Mouse (Mus musculus): ENCODE results near the gene Kcnj6.

The Kcnj6 gene

DNA sequence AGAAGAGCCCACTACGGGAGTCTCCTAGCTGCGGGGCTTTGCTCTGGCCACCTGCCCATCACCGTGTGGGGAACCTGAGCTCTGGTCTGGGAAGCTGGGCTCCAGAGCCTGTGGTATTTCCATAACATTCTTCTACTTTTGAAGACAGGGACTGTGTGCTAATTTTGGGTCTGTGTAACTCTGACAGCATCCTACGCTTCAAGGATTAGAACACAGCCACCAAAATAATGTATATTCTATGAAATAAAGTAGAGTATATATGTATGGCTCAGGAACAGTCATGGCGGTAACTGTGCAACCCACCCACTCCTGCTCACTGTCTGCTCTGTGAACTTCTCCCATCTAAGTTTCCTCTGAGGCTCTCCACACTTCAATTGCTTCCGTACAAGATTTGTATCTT is 229.9 kb downstream of the Kcnj6 start:
- DNase-seq (ENCODE audit: low spot score), result no peak

GRCm38 (mm10) chr16:94765129-94765528 is 232.4 kb downstream of the Kcnj6 start:
- no peak for DNase-seq (ENCODE audit: low spot score)

GRCm38 (mm10) chr16:94760732-94761131 is 236.8 kb downstream of the Kcnj6 start:
- DNase-seq (ENCODE audit: low spot score), result no peak

DNA sequence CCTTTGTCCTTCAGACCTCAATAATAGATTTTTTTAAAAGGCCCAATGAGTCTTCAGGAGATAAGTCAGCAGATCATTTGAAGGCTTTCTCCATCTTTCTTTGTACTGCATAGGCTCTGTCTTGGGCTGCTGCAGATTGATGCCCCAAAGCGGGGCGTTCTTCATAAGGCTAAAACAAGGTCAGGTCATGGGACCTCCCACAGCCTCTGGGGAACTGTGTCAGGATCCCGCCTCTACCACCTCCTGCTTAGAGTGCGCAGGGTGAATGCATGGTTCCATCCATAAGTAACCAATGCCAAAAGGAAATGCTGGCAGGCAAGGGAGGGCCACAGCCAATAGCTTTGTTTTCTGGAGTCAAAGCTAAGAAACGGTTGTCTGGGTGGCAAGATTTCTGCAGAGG is 237.7 kb downstream of the Kcnj6 start:
- no peak for DNase-seq (ENCODE audit: low spot score)

DNA sequence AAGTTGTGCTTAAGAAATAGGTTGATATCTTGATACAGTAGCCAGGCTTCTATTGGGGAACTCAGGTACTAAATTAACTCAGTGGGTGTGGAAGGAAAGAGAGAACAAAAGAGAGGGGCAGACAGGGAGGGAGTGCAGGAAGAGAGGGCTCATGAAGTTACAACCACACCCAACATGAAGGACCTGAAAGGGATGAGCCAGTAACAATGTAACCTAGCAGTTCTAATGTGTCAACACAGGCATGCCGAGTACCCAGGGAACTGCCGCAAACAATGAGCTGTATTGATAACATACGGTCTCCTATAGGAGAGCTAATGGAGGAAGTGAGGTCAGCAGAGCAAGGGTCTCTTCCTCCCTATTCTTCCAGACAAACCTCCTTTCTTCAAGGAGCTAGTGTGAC is 238.9 kb downstream of the Kcnj6 start:
- DNase-seq (ENCODE audit: low spot score), result no peak

DNA sequence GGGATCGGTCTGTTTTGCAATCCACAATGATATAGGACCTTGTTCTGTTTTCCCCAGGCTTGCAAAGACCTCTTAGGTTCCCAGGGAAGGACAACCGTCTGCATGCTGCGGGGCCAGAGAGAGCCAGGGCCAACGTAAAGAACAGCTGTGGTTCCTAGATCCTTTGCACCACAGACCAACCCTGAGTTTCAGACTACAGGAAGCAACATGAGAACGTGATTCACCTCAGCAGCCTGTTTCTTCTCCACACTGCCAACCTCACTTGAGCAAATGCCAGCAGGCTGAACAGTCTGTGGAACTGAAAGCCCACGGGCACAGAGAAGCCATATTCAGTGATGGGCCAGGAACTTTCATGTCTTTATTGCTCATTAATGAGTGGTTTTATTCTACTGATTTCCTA is 241.1 kb downstream of the Kcnj6 start:
- DNase-seq (ENCODE audit: low spot score), result no peak

- DNase-seq (ENCODE audit: low spot score), result no peak
These were observed 244.0 kb downstream of the Kcnj6 start for GRCm38 (mm10) chr16:94753453-94753852.

GRCm38 (mm10) chr16:94752781-94753180 is 244.7 kb downstream of the Kcnj6 start:
- DNase-seq (ENCODE audit: low spot score), result no peak

DNA sequence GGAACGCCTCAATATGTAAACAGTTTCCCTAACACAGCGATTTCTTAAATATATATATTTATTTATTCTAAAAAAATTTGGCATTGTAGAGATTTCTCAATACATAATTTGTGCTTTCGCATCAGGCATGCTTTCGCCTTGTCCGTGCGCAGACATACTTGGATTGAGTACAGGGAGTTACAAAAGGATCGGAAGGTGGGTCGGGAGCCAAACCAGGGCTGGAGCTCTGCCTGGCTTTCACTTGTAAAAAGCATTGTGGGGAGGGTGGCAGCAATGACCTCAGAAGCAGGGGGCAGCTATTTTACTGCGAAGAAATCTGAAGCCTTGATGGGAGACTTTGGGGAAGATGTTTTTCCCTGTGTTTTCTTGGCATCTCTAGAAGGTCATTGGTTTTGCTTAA is 252.5 kb downstream of the Kcnj6 start:
- no peak for DNase-seq (ENCODE audit: low spot score)

DNA sequence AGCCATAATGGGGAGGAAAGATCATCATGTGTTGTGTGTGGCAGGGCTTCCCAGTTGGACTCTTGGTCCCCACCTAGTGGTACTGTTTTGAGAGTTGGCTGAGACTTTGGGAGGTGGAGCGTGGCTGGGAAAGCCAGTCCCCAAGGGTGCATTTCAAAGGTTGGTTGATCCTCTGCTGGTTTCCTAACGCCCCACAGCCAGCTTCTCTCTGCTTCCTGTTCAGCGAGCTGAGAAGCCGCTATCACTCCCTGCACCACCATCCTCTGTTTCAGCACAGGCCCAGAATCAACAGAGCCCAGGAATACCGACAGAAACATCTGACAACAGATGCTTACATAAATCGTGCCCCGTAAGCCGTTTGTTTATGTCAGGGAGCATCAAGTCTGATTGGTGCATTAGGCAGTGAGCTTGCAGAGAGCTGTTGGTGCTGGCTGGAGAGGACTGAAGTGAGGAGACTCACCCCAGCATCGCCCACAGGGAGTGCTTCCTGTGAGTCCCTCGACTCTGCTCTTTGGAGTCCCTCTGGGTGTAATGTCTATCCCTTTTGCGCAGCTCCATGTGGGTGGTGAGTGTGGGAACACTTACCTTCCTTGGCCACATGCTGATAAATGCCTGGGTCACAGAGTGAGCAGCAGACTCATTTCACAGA is 253.5 kb downstream of the Kcnj6 start:
- DNase-seq (ENCODE audit: low spot score), result no peak

GRCm38 (mm10) chr16:94737359-94737687 is 260.2 kb downstream of the Kcnj6 start:
- DNase-seq (ENCODE audit: low spot score), result no peak

DNA sequence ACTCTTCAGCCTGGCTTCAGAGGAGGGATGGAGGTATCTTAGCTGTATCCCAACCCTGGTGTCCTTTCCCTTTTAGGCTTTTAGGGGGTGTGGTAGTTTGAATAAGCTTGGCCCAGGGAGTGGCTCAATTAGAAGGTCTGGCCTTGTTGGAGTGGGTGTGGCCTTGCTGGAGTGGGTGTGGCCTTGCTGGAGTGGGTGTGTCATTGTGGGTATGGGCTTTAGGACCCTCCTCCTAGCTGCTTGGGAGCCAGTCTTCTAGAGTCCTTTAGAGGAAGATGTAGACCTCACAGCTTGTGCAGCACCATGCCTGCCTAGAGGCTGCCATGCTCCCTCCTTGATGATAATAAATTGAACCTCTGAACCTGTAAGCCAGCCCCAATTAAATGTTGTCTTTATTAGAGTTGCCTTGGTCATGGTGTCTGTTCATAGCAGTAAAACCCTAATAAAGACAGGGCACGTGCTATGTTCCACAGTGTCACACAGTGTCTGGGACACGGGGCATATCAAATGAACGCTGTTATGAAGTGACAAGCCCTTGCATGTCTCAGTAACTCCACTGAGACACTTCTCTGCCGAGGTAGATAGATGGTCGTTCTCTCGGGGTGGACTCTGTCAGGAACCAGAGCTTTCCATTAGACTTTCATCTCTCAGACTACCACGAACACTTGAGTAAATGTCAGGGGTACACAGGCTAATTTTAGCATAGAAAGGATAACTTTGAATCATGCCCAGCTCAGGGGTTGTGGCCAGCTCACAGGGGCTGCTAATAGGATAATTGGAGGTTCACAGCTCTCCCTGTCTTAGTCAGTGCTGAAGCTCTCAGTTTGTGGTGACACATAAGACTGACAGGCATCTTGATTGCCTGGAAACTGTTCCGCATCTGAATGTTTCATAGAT is 260.8 kb downstream of the Kcnj6 start:
- no peak for DNase-seq (ENCODE audit: low spot score)

DNA sequence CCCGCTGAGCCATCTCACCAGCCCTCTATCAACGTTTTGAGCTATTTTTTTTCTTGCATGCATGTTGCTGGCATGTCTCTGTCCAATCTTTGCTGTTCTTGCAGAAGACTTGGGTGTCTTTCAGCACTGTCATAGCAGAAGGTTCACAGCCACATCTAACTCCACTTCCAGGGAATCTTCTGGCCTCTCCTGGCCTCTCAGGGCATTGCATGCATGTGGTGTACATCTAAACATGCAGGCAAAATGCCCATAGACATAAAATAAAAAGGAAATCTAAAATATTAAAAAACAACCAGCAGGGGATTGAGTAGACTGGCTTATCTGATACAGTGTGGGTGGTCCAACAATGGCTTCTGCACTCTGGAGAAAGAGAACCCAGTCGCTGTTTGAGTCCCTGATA is 262.0 kb downstream of the Kcnj6 start:
- no peak for DNase-seq (ENCODE audit: low spot score)

DNA sequence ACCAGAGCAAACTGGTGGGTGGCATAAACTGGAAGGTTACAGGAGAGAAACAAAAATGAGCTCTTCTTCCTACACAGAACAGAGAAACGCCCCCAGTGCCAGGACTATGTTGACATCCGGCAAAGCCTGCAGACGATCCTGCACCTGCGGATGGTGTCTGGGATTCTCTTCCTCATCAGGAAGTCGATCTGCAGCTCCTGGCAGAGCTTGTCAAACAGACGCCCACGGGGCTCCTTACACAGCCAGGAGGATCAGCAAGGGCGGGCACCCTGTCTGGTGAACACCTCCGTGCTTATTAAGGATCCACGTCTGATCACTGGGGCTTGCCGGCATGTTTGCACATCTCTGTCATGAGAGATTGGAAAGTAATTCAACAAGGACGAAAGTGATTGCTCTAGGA is 266.5 kb downstream of the Kcnj6 start:
- no peak for DNase-seq (ENCODE audit: low spot score)

- DNase-seq (ENCODE audit: low spot score), result no peak
These were observed 268.3 kb downstream of the Kcnj6 start for GRCm38 (mm10) chr16:94729236-94729635.

- no peak for DNase-seq (ENCODE audit: low spot score)
These were observed 272.7 kb downstream of the Kcnj6 start for GRCm38 (mm10) chr16:94724747-94725211.

DNA sequence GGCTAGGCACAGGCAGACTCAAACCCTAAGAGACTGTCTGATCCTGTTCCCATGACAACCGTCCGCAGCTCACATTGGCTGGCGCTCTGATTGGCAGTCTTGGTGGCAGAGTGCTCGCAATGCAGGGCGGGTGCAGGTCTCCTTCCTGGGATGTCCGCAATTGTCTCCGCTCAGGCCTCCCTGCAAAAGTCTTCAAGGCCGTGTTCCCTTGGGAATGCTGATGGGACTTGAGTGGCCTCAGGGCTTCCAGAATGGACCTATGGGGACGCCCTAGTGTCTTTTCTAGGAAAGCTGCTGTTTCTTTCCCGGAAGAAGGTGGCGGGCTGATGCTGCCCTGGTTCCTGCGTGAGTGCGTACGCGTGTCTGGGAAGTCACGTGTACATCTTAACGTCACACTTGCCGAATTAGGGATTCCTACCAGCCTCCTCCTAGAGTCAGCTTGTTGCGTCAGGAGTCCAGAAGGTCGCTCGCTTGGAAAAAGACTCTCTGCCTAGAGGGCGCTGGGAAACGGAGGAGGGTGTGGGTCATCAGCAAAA is 273.4 kb downstream of the Kcnj6 start:
- DNase-seq (ENCODE audit: low spot score), result no peak

DNA sequence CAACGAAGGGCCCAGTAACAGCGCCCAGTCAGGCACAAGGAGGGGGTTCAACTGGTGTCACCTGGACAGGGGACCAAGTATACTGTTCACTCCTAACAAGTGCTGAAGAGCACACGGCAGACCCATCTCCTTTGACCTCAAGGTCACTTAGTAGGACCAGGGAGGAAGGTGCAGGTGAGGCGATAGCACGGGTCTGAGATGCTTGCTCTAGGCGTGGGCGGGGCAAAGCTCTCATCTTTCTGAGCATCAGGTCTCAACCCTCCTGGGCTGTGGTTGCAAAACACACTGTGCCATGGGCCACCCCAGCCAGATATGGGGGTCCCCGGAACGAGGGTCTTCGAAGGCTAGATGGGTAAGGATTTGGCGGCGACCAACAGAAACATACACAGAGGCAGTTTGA is 274.6 kb downstream of the Kcnj6 start:
- DNase-seq (ENCODE audit: low spot score), result no peak

DNA sequence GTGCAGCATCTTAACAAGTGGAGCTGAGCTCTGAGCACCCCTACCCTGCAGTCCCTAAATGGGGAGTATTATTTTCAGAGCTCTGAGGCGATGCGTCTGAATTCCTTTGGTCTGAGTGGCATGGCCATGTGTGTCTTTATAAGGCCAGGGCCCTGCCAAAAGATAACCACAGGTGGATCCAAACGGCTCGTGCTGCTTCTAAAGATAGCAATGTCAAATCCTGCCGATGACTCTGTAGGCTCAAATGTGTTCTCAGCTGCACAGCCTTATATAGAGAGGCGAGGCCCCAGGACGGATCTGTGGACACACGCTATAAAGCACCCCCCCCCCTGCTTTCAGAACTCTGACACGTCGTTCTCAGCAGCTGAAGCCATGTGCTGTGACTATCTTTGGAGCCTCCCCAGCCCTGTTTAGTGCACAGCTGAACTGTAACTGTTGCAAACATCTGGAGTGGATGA is 275.9 kb downstream of the Kcnj6 start:
- no peak for DNase-seq (ENCODE audit: low spot score)

- no peak for DNase-seq (ENCODE audit: low spot score)
These were observed 276.9 kb downstream of the Kcnj6 start for GRCm38 (mm10) chr16:94720476-94721153.

GRCm38 (mm10) chr16:94719488-94719887 is 278.0 kb downstream of the Kcnj6 start:
- no peak for DNase-seq (ENCODE audit: low spot score)

GRCm38 (mm10) chr16:94718919-94719318 is 278.6 kb downstream of the Kcnj6 start:
- no peak for DNase-seq (ENCODE audit: low spot score)

DNA sequence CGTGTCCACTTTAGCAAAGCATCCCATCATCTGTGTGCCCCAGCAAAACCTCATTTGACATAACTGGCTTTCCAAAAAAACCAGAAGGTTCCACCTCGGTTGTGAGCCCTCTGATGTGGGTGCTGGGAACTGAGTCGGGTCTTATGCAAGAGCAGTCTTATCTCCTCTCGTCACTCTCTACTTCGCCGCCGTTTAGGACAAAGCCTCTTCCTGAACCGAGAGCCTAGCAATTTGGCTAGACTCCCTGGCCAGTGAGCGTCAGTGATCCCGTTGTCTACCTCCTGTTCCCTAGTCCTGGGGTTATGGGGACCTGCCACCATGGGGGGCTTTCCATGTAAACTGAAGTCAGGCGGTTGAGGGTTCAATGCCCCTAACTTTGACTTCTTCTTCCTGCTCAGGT is 280.4 kb downstream of the Kcnj6 start:
- DNase-seq (ENCODE audit: low spot score), result no peak

Measured in MN1 (cell line).